Mouse (Mus musculus): ENCODE results near the gene Palm2.

DNA sequence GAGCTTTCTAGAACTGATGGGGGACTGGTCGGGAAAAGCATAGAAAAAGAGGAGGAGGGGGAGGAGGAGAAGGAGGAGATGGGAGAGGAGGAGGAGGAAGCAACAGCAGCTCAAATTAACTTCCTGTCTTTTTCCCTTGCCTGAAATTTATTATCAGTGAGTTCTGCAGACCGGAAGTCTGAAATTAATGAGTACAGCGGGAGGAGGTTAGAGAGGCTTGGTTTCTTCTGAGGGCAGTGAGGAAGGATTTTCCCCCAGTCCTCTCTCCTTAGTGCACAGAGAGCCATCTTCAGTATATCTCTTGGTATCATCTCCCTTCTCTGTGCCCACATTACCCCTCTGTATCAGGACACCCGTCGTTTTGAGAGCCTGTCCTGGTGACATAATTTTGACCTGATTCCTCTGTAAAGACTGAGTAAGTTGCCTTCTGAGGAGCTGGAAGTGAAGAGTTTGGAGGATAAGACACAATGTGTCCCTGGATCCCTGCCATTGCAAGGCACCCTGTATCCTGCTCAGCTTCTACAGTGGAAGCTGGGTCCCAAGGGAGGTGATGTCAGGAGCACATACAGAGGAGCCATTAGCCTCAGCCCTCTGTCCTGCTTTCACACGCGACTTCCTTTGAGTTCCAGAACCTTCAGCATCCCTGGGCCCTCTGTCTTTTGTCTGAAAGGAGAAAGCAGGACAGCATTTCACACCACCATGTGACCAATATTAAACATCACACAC lies 153.0 kb downstream of the Palm2 start:
- no peak for TF ChIP-seq POLR2A (IDR thresholded peaks at IDR 0.05; ENCODE audit: extremely low read depth, insufficient read depth, low read length)
- TF ChIP-seq CTCF (IDR thresholded peaks at IDR 0.05; ENCODE audit: extremely low read depth, insufficient read depth, low read length) = no peak
